Mouse (Mus musculus): Measurements from ENCODE around the gene Gm2075.
"Not testable (repeated sequence)": the region's sequence is repeated elsewhere in the genome, so short reads cannot be mapped to it uniquely, and the experiment has no call there.

Gene Gm2075

DNA sequence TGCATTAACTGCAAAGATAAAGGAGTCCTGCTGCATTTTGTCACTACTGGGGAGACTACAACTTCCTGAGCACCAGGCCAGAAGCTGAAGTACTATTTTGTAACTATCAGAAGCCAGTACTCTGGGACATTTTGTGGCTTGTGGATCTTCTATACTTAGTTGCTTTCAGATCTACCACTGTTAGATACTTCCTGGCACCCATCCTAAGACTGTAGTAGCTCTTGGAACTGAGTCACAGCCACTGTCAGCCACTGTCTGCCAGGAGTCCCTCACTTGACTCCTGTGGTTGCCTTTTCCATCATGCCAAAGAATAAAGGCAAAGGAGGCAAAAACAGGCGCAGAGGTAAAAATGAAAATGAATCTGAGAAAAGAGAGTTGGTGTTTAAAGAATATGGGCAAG, at the start of gene Gm2075:
Gm2075 (plus strand) TSS at position 301 of the 400 bp plus-strand sequence.
- not testable (repeated sequence) for DNase-seq (ENCODE audit: low read depth, low spot score)

DNA sequence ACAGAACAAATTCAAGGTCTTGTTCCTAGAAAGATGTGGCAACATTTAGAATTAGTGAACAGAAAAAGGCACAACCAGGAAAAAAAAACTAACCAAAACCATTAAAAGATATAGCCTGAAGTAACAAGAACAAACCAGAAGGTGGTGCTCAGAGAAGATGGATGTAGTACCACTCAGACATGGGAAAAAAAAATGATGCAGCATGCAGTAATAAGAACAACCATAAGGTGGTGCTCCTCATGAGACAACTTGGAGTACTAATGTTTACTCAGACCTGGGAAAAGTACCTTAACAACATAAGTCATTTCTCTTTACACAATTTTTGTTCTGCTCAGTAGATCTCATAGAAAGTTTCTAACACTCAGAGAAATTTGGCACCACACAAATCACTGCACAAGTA, 27.6 kb upstream of the Gm2075 start:
- DNase-seq (ENCODE audit: low read depth, low spot score): not testable (repeated sequence)

DNA sequence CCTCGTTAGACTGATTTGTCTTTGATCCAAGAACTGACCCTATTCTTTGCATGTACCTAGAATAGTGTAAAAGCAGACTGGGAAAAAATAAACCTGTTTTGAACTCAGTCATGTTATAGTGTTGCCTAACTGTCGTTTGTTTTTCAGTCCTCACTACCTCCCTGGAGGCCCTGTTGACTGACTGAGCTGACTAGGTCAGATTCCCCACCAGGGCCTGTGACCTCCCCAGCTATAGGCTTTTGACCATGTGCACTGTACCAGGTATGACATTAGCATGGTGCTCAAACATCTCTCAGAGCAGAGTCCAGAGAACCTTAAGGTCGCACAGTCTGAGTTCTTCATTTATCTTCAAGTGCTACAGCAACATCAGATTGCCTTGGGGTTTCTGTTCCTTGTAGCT, 7.5 kb upstream of the Gm2075 start:
- DNase-seq (ENCODE audit: low read depth, low spot score): not testable (repeated sequence)

DNA sequence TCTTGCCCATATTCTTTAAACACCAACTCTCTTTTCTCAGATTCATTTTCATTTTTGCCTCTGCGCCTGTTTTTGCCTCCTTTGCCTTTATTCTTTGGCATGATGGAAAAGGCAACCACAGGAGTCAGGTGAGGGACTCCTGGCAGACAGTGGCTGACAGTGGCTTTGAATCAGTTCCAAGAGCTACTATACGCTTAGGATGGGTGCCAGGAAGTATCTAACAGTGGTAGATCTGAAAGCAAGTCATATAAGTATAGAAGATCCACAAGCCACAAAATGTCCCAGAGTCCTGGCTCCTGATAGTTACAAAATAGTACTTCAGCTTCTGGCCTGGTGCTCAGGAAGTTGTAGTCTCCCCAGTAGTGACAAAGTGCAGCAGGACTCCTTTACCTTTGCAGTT, 7.0 kb downstream of the Gm2075 start, which contains the start of gene Gm6803:
Gm6803 (minus strand) TSS at position 101 of the 400 bp plus-strand sequence.
- not testable (repeated sequence) for DNase-seq (ENCODE audit: low read depth, low spot score)

DNA sequence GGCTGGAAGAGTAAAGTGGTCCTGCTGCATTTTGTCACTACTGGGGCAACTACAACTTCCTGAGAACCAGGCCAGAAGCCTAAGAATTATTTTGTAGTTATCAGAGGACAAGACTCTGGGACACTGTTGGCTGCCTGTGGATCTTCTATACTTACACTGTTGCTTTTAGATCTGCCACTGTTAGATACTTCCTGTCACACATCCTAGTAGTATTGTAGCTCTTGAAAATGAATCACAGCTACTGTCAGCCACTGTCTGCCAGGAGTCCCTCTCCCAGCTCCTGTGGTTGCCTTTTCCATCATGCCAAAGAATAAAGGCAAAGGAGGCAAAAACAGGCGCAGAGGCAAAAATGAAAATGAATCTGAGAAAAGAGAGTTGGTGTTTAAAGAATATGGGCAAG, 15.1 kb downstream of the Gm2075 start, which contains the start of gene Gm2056:
Gm2056 (plus strand) TSS at position 301 of the 400 bp plus-strand sequence.
- DNase-seq (ENCODE audit: low read depth, low spot score): not testable (repeated sequence)

DNA sequence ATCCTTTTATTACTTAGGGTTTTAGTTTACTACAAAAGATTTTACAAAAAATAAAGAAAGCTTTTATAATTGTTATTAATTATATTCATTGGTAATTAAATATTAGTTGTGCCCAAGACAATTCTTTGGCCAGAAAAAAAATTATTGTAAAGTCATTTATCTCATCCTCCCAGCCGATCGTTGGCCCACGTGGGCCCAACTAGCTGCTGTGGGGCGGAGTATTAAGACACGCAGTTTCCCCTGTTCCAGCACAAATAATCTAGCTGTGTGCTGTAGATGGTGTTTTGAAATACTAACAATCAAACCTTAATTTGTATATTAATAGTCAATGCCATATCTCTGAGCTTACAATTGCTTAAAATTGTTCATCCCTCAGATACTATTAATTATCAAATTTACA, 20.6 kb downstream of the Gm2075 start:
- not testable (repeated sequence) for DNase-seq (ENCODE audit: low read depth, low spot score)

DNA sequence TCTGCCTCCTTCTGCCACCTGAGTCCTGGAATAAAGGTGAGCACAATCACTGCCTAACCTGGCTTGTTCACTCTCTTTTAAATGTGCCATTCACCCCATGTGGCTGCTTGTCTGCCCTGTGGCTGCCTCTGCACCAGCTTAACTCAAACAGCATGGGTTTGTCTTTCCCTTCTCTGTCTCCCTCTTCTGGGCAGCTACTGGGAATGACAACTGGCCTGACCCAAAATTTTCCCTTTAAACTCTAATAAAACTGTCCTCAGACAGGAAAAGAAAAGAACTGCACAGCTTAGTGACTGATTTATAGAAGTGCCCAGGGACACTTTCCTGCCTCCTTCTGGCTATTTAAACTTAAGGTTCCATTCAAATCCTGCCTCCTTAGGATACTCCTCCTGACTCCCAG, 27.4 kb downstream of the Gm2075 start:
- DNase-seq (ENCODE audit: low read depth, low spot score): not testable (repeated sequence)

DNA sequence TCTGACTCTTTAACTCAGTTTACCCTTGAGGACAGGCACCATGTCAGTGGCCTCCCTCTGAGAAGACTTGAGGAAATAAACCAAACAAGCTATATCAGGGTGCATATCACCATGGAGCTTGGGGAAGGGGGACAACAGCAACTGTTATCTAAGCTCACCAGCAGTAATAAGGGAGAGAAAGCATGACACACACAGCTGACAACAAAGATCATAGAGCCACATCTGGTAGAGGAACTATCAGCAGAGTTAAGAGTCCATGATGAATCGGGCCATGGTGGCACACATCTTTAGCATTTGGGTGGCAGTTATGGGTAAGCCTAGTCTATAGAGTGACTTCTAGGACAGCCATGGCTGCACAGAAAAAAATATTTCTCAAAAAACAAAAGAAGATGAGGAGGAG, 28.1 kb downstream of the Gm2075 start:
- not testable (repeated sequence) for DNase-seq (ENCODE audit: low read depth, low spot score)

DNA sequence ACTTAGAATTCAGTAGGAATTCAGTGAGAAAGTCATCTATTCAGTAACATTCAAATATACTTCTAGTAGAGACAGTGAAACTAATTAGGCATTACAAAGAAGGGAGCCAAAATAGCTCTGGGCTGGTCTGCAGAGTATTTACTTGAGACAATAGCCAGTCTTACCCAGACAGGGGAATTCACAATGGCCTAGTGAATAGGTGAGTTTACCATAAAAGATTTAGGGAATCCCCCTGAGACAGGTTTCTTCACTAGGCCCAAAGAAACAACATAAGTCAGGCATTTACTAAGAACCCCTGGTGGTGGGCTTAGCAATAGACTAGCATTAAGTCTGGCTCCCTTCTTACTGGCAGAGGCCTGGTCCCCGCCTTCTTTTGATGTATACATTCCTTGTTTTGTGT, 33.6 kb downstream of the Gm2075 start:
- not testable (repeated sequence) for DNase-seq (ENCODE audit: low read depth, low spot score)

Data from embryo, embryonic 11.5 days (tissue).